Mouse (Mus musculus): Measurements from ENCODE around the gene Fancd2. TPM values are rescaled to one million over a fixed set of nuclear protein-coding genes. Genes with fewer than 3 reads are reported as not detected.

The Fancd2 gene
- polyA plus RNA-seq, 1 experiment from 2014 or later: 13.5 TPM

- WGBS: 91% methylated on average over 3 of the region's 3 CpGs
- no peaks in the 10 kb centered on the region for H3K9me3 ChIP-seq (ENCODE audit: control insufficient read depth, low read length)
Measured at GRCm38 (mm10) chr6:113514600-113514999, 16.9 kb upstream of the Fancd2 start.

DNA sequence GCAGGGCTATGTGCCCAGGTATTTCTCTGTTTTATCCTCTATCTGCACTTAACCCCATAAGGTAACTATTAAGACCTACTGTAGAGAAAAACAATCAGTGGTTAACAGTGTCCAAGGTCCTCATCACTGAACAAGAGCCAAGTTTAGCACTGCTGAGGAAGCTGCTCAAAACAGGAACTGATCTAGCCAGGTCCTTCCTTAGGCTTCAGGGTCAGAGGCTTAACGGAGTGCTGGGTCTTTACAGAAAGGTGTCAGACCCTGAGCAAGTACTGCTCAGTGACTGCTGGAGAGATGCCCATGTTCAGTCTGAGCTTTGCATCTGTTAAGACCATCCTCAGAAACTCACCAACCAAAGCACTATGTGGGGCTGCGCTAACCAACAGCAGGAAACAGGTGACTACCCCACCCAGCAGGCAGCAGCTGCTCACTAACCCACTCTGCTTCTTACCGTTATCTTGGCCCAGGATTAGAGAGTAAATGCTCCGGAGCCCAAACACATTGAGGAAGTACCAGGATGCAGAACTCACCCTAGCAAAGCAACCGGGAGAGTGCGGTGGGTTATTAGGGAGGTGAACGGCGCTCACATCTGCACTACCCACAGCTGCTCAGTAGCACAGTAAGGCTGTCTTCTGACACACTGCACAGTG is 13.9 kb upstream of the Fancd2 start:
- peaks cover 33% of the 10 kb centered on the region for H3K36me3 ChIP-seq (ENCODE audit: control insufficient read depth, insufficient read depth, low read length)

More at GRCm38 (mm10) chr6:113514600-113514999, 16.9 kb upstream of the Fancd2 start:
- no peak overlapping the region for H3K9ac ChIP-seq (ENCODE audit: low read length)
- no peaks in the 10 kb centered on the region for H3K4me1 ChIP-seq (ENCODE audit: control insufficient read depth, insufficient read depth, low read length)
- ATAC-seq (ENCODE audit: low FRiP score) (no peak), DNase-seq (ENCODE audit: low spot score, missing footprints) (no peak)
- H3K27me3 ChIP-seq (ENCODE audit: control insufficient read depth, insufficient read depth, low read length): no peaks in the 10 kb centered on the region
- H3K36me3 ChIP-seq (ENCODE audit: control insufficient read depth, insufficient read depth, low read length): peaks cover 27% of the 10 kb centered on the region
- H3K27ac ChIP-seq (ENCODE audit: low read depth, low read length): no peak overlapping the region
- H3K4me3 ChIP-seq (ENCODE audit: low read depth, low read length): no peak overlapping the region
- no peak overlapping the region for H3K4me2 ChIP-seq

DNA sequence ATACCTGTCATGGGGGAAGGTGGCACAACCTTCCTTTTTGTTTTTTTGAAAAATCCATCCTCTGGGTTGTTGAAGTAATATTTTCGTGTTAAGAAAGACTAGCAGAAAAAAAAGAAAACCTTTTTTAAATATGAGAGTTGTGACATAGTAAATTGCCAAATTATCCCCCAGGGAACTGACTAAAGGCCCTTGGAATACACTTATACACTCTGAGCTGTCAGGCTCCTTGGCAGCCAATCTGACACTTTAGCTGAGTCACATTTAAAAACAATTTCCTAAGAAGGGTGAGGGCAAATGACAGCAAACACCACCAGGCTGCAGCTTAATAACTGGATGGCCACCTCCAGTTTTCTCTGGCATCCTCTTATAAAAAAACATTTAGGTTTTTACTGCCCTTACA is 9.2 kb upstream of the Fancd2 start:
- no peak overlapping the region for H3K27ac ChIP-seq (ENCODE audit: low read depth, low read length)
- no peaks in the 10 kb centered on the region for H3K27me3 ChIP-seq (ENCODE audit: control insufficient read depth, insufficient read depth, low read length)
- ATAC-seq (ENCODE audit: low FRiP score) (no peak), DNase-seq (ENCODE audit: low spot score, missing footprints) (no peak)
- WGBS: 84% methylated on average over 1 of the region's 1 CpGs
- H3K9me3 ChIP-seq (ENCODE audit: control insufficient read depth, low read length): no peaks in the 10 kb centered on the region
- no peak overlapping the region for H3K4me3 ChIP-seq (ENCODE audit: low read depth, low read length)
- H3K9ac ChIP-seq (ENCODE audit: low read length): no peak overlapping the region
- no peak overlapping the region for H3K4me2 ChIP-seq
- H3K4me1 ChIP-seq (ENCODE audit: control insufficient read depth, insufficient read depth, low read length): no peaks in the 10 kb centered on the region
- peaks cover 16% of the 10 kb centered on the region for H3K36me3 ChIP-seq (ENCODE audit: control insufficient read depth, insufficient read depth, low read length)

More for the DNA sequence above, 13.9 kb upstream of the Fancd2 start:
- Histone ChIP-seq H3K4me2 (no peak overlapping the region), H3K4me1 (ENCODE audit: control insufficient read depth, insufficient read depth, low read length) (no peaks in the 10 kb centered on the region), H3K9me3 (ENCODE audit: control insufficient read depth, low read length) (no peaks in the 10 kb centered on the region), H3K4me3 (ENCODE audit: low read depth, low read length) (no peak overlapping the region), H3K27me3 (ENCODE audit: control insufficient read depth, insufficient read depth, low read length) (no peaks in the 10 kb centered on the region), H3K9ac (ENCODE audit: low read length) (no peak overlapping the region), H3K27ac (ENCODE audit: low read depth, low read length) (no peak overlapping the region)
- DNase-seq (ENCODE audit: low spot score, missing footprints): no peak
- WGBS: 95% methylated on average over 8 of the region's 8 CpGs
- no peak for ATAC-seq (ENCODE audit: low FRiP score)

- peaks cover 9% of the 10 kb centered on the region for H3K36me3 ChIP-seq (ENCODE audit: control insufficient read depth, insufficient read depth, low read length)
- 93% methylated on average over 8 of the region's 8 CpGs for WGBS
Measured at GRCm38 (mm10) chr6:113523420-113523819, 8.1 kb upstream of the Fancd2 start.

GRCm38 (mm10) chr6:113531840-113532404 is 440 bp downstream of the Fancd2 start:
- H3K9me3 ChIP-seq (ENCODE audit: control insufficient read depth, low read length): no peaks in the 10 kb centered on the region
- peak overlapping the region; percentile 85 for H3K4me3 ChIP-seq (ENCODE audit: low read depth, low read length)
- H3K4me2 ChIP-seq: peak overlapping the region; percentile 53
- no peak overlapping the region for H3K27ac ChIP-seq (ENCODE audit: low read depth, low read length)
- H3K36me3 ChIP-seq (ENCODE audit: control insufficient read depth, insufficient read depth, low read length): no peaks in the 10 kb centered on the region
- 6% methylated on average over 7 of the region's 7 CpGs for WGBS
- ATAC-seq (ENCODE audit: low FRiP score): peak; percentile 22; the same call in 1 of the 2 replicates
- no peaks in the 10 kb centered on the region for H3K27me3 ChIP-seq (ENCODE audit: control insufficient read depth, insufficient read depth, low read length)
- peak overlapping the region; percentile 85 for H3K9ac ChIP-seq (ENCODE audit: low read length)
- peaks cover 7% of the 10 kb centered on the region for H3K4me1 ChIP-seq (ENCODE audit: control insufficient read depth, insufficient read depth, low read length)
- peak; percentile 83 for DNase-seq (ENCODE audit: low spot score, missing footprints)

More at GRCm38 (mm10) chr6:113523420-113523819, 8.1 kb upstream of the Fancd2 start:
- Histone ChIP-seq H3K4me3 (ENCODE audit: low read depth, low read length) (no peak overlapping the region), H3K9me3 (ENCODE audit: control insufficient read depth, low read length) (no peaks in the 10 kb centered on the region), H3K27ac (ENCODE audit: low read depth, low read length) (no peak overlapping the region), H3K9ac (ENCODE audit: low read length) (no peak overlapping the region; the same call in 1 of the 2 replicates), H3K4me2 (no peak overlapping the region), H3K4me1 (ENCODE audit: control insufficient read depth, insufficient read depth, low read length) (no peaks in the 10 kb centered on the region), H3K27me3 (ENCODE audit: control insufficient read depth, insufficient read depth, low read length) (no peaks in the 10 kb centered on the region)
- no peak for ATAC-seq (ENCODE audit: low FRiP score)
- no peak for DNase-seq (ENCODE audit: low spot score, missing footprints)

- Histone ChIP-seq H3K36me3 (ENCODE audit: control insufficient read depth, insufficient read depth, low read length) (no peaks in the 10 kb centered on the region), H3K9ac (ENCODE audit: low read length) (no peak overlapping the region), H3K27me3 (ENCODE audit: control insufficient read depth, insufficient read depth, low read length) (no peaks in the 10 kb centered on the region), H3K4me3 (ENCODE audit: low read depth, low read length) (no peak overlapping the region), H3K4me2 (no peak overlapping the region), H3K27ac (ENCODE audit: low read depth, low read length) (no peak overlapping the region), H3K9me3 (ENCODE audit: control insufficient read depth, low read length) (no peaks in the 10 kb centered on the region), H3K4me1 (ENCODE audit: control insufficient read depth, insufficient read depth, low read length) (peaks cover 7% of the 10 kb centered on the region)
- DNase-seq (ENCODE audit: low spot score, missing footprints): no peak
- no peak for ATAC-seq (ENCODE audit: low FRiP score)
- WGBS: 88% methylated on average over 7 of the region's 7 CpGs
Measured at GRCm38 (mm10) chr6:113534886-113535285, 3.4 kb downstream of the Fancd2 start.

- 86% methylated on average over 6 of the region's 6 CpGs for WGBS
- no peak overlapping the region for H3K9ac ChIP-seq (ENCODE audit: low read length)
- H3K36me3 ChIP-seq (ENCODE audit: control insufficient read depth, insufficient read depth, low read length): no peaks in the 10 kb centered on the region
Measured at GRCm38 (mm10) chr6:113541610-113542009, 10.1 kb downstream of the Fancd2 start.

DNA sequence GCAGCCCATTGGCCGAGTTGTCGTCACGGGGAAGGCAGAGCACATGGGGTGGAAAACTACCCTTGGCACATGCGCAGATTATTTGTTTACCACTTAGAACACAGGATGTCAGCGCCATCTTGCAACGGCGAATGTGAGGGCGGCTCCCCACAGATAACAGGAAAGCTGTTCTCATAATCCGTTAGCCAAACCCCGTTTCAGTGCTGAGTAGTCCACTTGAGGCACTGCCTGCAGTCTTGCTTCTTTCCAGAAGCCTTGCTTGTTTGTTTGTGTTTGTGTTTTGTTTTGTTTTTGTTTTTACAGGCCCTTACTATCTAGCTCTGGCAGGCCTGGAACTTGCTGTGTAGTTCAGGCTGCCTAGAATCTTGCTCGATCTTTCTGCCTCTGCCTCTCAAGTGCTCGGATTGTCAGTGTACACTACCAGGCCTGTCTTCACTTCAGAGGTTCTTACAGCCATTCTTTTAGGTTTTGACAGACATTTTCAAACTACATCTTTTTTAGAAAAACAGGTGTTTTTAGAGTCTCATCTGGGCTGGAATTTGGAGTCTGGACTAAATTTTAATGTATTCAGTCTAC is 12.5 kb downstream of the Fancd2 start:
- Histone ChIP-seq H3K4me1 (ENCODE audit: control insufficient read depth, insufficient read depth, low read length) (no peaks in the 10 kb centered on the region), H3K4me2 (no peak overlapping the region), H3K4me3 (ENCODE audit: low read depth, low read length) (no peak overlapping the region), H3K9ac (ENCODE audit: low read length) (no peak overlapping the region), H3K36me3 (ENCODE audit: control insufficient read depth, insufficient read depth, low read length) (no peaks in the 10 kb centered on the region), H3K27me3 (ENCODE audit: control insufficient read depth, insufficient read depth, low read length) (no peaks in the 10 kb centered on the region), H3K9me3 (ENCODE audit: control insufficient read depth, low read length) (no peaks in the 10 kb centered on the region), H3K27ac (ENCODE audit: low read depth, low read length) (no peak overlapping the region)
- ATAC-seq (ENCODE audit: low FRiP score) (no peak), DNase-seq (ENCODE audit: low spot score, missing footprints) (no peak)
- 87% methylated on average over 9 of the region's 12 CpGs for WGBS

More at GRCm38 (mm10) chr6:113541610-113542009, 10.1 kb downstream of the Fancd2 start:
- Histone ChIP-seq H3K4me2 (no peak overlapping the region), H3K27ac (ENCODE audit: low read depth, low read length) (no peak overlapping the region), H3K4me1 (ENCODE audit: control insufficient read depth, insufficient read depth, low read length) (no peaks in the 10 kb centered on the region), H3K9me3 (ENCODE audit: control insufficient read depth, low read length) (no peaks in the 10 kb centered on the region), H3K4me3 (ENCODE audit: low read depth, low read length) (no peak overlapping the region), H3K27me3 (ENCODE audit: control insufficient read depth, insufficient read depth, low read length) (no peaks in the 10 kb centered on the region)
- DNase-seq (ENCODE audit: low spot score, missing footprints) (no peak), ATAC-seq (ENCODE audit: low FRiP score) (no peak)

- Histone ChIP-seq H3K9me3 (ENCODE audit: control insufficient read depth, low read length) (no peaks in the 10 kb centered on the region), H3K4me3 (ENCODE audit: low read depth, low read length) (no peak overlapping the region), H3K4me2 (no peak overlapping the region), H3K27me3 (ENCODE audit: control insufficient read depth, insufficient read depth, low read length) (no peaks in the 10 kb centered on the region), H3K36me3 (ENCODE audit: control insufficient read depth, insufficient read depth, low read length) (no peaks in the 10 kb centered on the region; the same call in 1 of the 2 replicates), H3K27ac (ENCODE audit: low read depth, low read length) (no peak overlapping the region), H3K4me1 (ENCODE audit: control insufficient read depth, insufficient read depth, low read length) (no peaks in the 10 kb centered on the region), H3K9ac (ENCODE audit: low read length) (no peak overlapping the region)
- DNase-seq (ENCODE audit: low spot score, missing footprints): no peak
- 71% methylated on average over 6 of the region's 6 CpGs for WGBS
- no peak for ATAC-seq (ENCODE audit: low FRiP score)
Measured at GRCm38 (mm10) chr6:113559736-113560135, 28.3 kb downstream of the Fancd2 start.
